Mouse (Mus musculus): ENCODE measurements around the gene AC170998.1.

- no peak for TF ChIP-seq CTCF (conservative IDR thresholded peaks at IDR 0.05; ENCODE audit: low read length)
- TF ChIP-seq POU5F1 (IDR thresholded peaks at IDR 0.05; ENCODE audit: borderline replicate concordance, low read length) = no peak
- TF ChIP-seq NANOG (IDR thresholded peaks at IDR 0.05; ENCODE audit: borderline replicate concordance, low read length) = no peak
Measured at GRCm38 (mm10) chr17:28697290-28698195, 28.3 kb upstream of the AC170998.1 start.

All from E14TG2a.4 (cell line).